Mouse (Mus musculus) intestine, embryonic 15.5 days (tissue): ENCODE measurements around the gene Smap2. TPM values are rescaled to one million over a fixed set of nuclear protein-coding genes. Genes with fewer than 3 reads are reported as not detected.
"Not testable (repeated sequence)": the region's sequence is repeated elsewhere in the genome, so short reads cannot be mapped to it uniquely, and the experiment has no call there.

Experiments
- ATAC-seq: fragments of 200-750 bp; cut with Nextera tagmentation; 2 replicates; pipeline ENCODE4 v1.8.0; 2017; ENCODE audit warnings: moderate TSS enrichment, moderate library complexity
- H3K27ac ChIP-seq: fragments of 300-500 bp; sonication (generic); 2 replicates; pipeline ENCODE4 v1.5.1; 2015; ENCODE audit warnings: mild to moderate bottlenecking, inconsistent platforms
- H3K27me3 ChIP-seq: fragments of 300-500 bp; sonication (generic); replicated peaks from 2 replicates; pipeline ENCODE4 v1.6.1; 2015; ENCODE audit warnings: inconsistent platforms
- H3K36me3 ChIP-seq: fragments of 300-500 bp; sonication (generic); 2 replicates; pipeline ENCODE4 v1.6.1; 2015; ENCODE audit warnings: inconsistent platforms
- H3K4me1 ChIP-seq: fragments of 300-500 bp; sonication (generic); replicated peaks from 2 replicates; pipeline ENCODE4 v1.6.1; 2015; ENCODE audit warnings: inconsistent platforms
- H3K4me2 ChIP-seq: fragments of 300-500 bp; sonication (generic); replicated peaks from 2 replicates; pipeline ENCODE4 v1.6.1; 2015; ENCODE audit warnings: mild to moderate bottlenecking, inconsistent platforms
- H3K4me3 ChIP-seq: fragments of 300-500 bp; sonication (generic); replicated peaks from 2 replicates; pipeline ENCODE4 v1.5.1; 2015; ENCODE audit warnings: inconsistent platforms
- H3K9ac ChIP-seq: fragments of 300-500 bp; sonication (generic); 2 replicates; pipeline ENCODE4 v1.6.1; 2015; ENCODE audit warnings: inconsistent platforms
- H3K9me3 ChIP-seq: fragments of 300-500 bp; sonication (generic); 2 replicates; pipeline ENCODE4 v1.6.1; 2016; ENCODE audit warnings: inconsistent platforms
- WGBS: fragments of 180-500 bp; shearing (Covaris S2); methylation state at CpG from one replicate; pipeline ENCODE4 v1.1.7; 2015; 5-methylcytosine and 5-hydroxymethylcytosine counted together
- polyA plus RNA-seq: library from polyadenylated mRNA; unstranded; fragments of >200 nt; fragmentation: Nextera tagmentation; extraction: Ambion mirVana; gene quantifications from 2 replicates; pipeline ENCODE4 v1.2.1, GENCODE M21; 2015

Gene Smap2
- 15.1 and 16.1 TPM in 2 replicates for polyA plus RNA-seq

- H3K4me1 ChIP-seq, result peaks cover 6% of the 10 kb centered on the region
These were observed at the start of gene Smap2 for GRCm38 (mm10) chr4:121016928-121017657. Smap2 (minus strand) TSS chr4:121017247.

GRCm38 (mm10) chr4:121065336-121065735 lies 48.3 kb upstream of the Smap2 start:
- Histone ChIP-seq H3K4me1 (no peaks in the 10 kb centered on the region), H3K27me3 (no peaks in the 10 kb centered on the region), H3K27ac (no peak overlapping the region), H3K36me3 (0 out of 2 replicates have a peak, but pooled peaks cover 4% of the 10 kb centered on the region), H3K4me3 (no peak overlapping the region), H3K9ac (no peak overlapping the region), H3K9me3 (no peaks in the 10 kb centered on the region), H3K4me2 (no peak overlapping the region)
- ATAC-seq, result no peak
- 70% methylated on average over 2 of the region's 2 CpGs for WGBS

More at GRCm38 (mm10) chr4:121016928-121017657, at the start of gene Smap2:
- peak within 1 kb of the TSS; percentile 89 for H3K4me2 ChIP-seq
- H3K36me3 ChIP-seq, result no peaks in the 10 kb centered on the region
- peak within 1 kb of the TSS; percentile 89 for H3K9ac ChIP-seq
- no peaks in the 10 kb centered on the region for H3K9me3 ChIP-seq
- under 1% methylated on average over 48 of the region's 48 CpGs for WGBS
- H3K27ac ChIP-seq, result peak within 1 kb of the TSS; percentile 74
- no peaks in the 10 kb centered on the region for H3K27me3 ChIP-seq
- ATAC-seq, result peak; percentile 98
- peak within 1 kb of the TSS; percentile 92 for H3K4me3 ChIP-seq

- H3K27ac ChIP-seq, H3K4me2 ChIP-seq, H3K9ac ChIP-seq, H3K4me1 ChIP-seq, H3K4me3 ChIP-seq, H3K36me3 ChIP-seq, ATAC-seq, H3K9me3 ChIP-seq, H3K27me3 ChIP-seq: not testable (repeated sequence)
- 86% methylated on average over 10 of the region's 10 CpGs for WGBS
These were observed 42.2 kb upstream of the Smap2 start for GRCm38 (mm10) chr4:121059218-121059617.

DNA sequence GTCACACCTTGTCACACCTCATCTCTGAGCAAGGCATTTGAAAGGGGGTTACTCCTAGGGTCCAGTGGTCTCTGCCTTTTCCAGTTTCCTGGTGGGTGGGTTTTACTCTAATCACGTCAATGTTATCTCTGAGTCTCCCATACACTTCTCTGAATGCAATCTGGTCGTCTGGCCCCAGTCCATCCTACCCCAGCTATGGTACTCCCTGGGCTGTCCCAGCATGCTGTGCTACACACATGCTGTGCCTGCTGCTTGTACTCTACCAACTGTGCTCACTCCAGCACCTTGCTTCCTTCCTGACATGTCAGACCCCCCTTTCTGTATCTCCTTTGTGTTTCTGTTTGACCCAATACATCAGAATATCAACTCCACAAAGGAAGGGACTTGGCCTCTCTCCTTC lies 40.0 kb upstream of the Smap2 start:
- H3K9me3 ChIP-seq, result no peaks in the 10 kb centered on the region
- H3K27ac ChIP-seq, result no peak overlapping the region
- H3K36me3 ChIP-seq, result no peaks in the 10 kb centered on the region
- ATAC-seq, result no peak
- no peak overlapping the region for H3K4me3 ChIP-seq
- H3K4me1 ChIP-seq, result 0 out of 2 replicates have a peak, but pooled peaks cover 2% of the 10 kb centered on the region
- H3K9ac ChIP-seq, result no peak overlapping the region
- WGBS, result 48% methylated on average over 2 of the region's 2 CpGs
- peaks cover 10% of the 10 kb centered on the region; the same call in 1 of the 2 replicates for H3K27me3 ChIP-seq
- H3K4me2 ChIP-seq, result no peak overlapping the region

DNA sequence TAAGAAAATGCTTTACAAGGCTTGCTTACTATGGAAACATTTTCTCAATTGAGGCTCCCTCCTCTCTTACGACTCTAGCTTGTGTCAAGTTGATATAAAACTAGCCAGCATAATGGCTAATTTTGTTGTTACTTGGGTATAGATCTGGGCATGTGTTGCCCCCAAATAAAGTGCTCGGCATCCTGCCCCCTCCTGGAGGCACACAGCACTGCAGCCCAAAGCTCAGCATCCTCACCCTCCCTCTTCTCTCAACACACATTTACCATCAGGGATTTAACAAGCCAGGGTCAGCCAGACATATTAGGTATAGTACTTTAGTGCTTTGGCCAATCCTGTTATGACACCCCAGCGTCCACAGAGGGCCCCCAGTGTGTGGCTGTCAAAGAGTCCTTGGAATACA lies 39.3 kb upstream of the Smap2 start:
- H3K9me3 ChIP-seq, result no peaks in the 10 kb centered on the region
- 40% methylated on average over 3 of the region's 3 CpGs for WGBS
- H3K9ac ChIP-seq, result no peak overlapping the region
- H3K36me3 ChIP-seq, result no peaks in the 10 kb centered on the region
- no peak overlapping the region for H3K4me2 ChIP-seq
- 0 out of 2 replicates have a peak, but pooled peaks cover 2% of the 10 kb centered on the region for H3K4me1 ChIP-seq
- no peak for ATAC-seq
- H3K27me3 ChIP-seq, result peaks cover 10% of the 10 kb centered on the region; the same call in 1 of the 2 replicates
- no peak overlapping the region for H3K4me3 ChIP-seq
- H3K27ac ChIP-seq, result no peak overlapping the region

DNA sequence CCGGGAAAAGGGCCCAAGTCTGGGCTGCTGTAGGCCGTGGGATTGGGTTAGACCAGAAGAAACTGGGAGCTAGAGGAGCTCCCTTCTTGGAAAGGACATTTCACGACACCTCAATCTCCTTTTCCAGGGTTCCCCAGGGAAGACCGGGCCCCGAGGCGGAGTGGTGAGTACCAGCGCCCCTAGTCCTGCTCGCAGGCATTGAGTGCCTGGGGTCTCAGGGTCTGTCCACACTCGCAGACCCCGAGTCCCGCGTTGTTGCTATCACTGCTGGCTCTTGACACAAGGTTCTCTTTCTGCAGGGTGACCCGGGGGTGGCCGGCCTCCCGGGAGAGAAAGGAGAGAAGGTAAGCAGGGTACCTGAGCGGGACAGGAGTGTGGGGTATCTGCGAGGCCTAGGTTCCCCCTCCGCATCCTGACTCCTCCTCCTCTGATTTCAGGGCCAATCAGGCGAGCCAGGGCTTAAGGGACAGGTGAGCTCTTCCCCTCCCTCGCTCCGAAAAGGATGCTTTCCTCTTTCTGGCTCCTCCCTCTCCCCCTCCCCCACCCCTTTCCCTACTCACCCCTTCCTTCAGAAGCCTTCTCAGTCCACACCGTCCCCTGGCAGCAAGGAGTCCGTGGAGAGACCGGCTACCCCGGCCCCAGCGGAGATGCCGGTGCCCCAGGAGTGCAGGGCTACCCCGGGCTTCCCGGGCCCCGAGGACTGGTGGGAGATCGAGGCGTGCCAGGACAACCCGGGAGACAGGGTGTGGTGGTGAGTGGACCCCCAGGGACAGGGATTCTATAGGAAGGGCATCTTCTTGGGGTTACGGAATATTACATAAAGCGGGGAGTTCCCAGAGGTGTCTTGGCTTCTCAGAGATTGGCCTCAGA lies 35.6 kb upstream of the Smap2 start:
- Histone ChIP-seq H3K4me1 (0 out of 2 replicates have a peak, but pooled peaks cover 2% of the 10 kb centered on the region), H3K4me2 (peak overlapping the region; percentile 24; the same call in 1 of the 2 replicates), H3K9ac (no peak overlapping the region), H3K27ac (no peak overlapping the region), H3K9me3 (no peaks in the 10 kb centered on the region), H3K4me3 (no peak overlapping the region), H3K27me3 (peaks cover 10% of the 10 kb centered on the region; the same call in 1 of the 2 replicates), H3K36me3 (no peaks in the 10 kb centered on the region)
- no peak for ATAC-seq
- 14% methylated on average over 35 of the region's 35 CpGs for WGBS

- Histone ChIP-seq H3K9ac (no peak overlapping the region), H3K36me3 (no peaks in the 10 kb centered on the region), H3K4me2 (no peak overlapping the region), H3K4me1 (0 out of 2 replicates have a peak, but pooled peaks cover 2% of the 10 kb centered on the region), H3K27me3 (peaks cover 10% of the 10 kb centered on the region; the same call in 1 of the 2 replicates), H3K4me3 (no peak overlapping the region), H3K9me3 (no peaks in the 10 kb centered on the region), H3K27ac (no peak overlapping the region)
- WGBS, result 43% methylated on average over 4 of the region's 4 CpGs
- ATAC-seq, result no peak
These were observed 34.8 kb upstream of the Smap2 start for GRCm38 (mm10) chr4:121051863-121052262.

- Histone ChIP-seq H3K9ac (no peak overlapping the region), H3K4me2 (no peak overlapping the region), H3K4me1 (peaks cover 18% of the 10 kb centered on the region), H3K27ac (no peak overlapping the region), H3K36me3 (no peaks in the 10 kb centered on the region), H3K27me3 (peaks cover 16% of the 10 kb centered on the region), H3K9me3 (no peaks in the 10 kb centered on the region), H3K4me3 (no peak overlapping the region)
- no peak for ATAC-seq
- 80% methylated on average over 3 of the region's 3 CpGs for WGBS
These were observed 25.9 kb upstream of the Smap2 start for GRCm38 (mm10) chr4:121042946-121043345.

- no peaks in the 10 kb centered on the region for H3K9me3 ChIP-seq
- no peak overlapping the region for H3K4me3 ChIP-seq
- H3K27me3 ChIP-seq, result peaks cover 16% of the 10 kb centered on the region
- H3K27ac ChIP-seq, result no peak overlapping the region
- H3K4me1 ChIP-seq, result peaks cover 18% of the 10 kb centered on the region
- H3K9ac ChIP-seq, result no peak overlapping the region
- no peak for ATAC-seq
- no peak overlapping the region for H3K4me2 ChIP-seq
- WGBS, result 79% methylated on average over 5 of the region's 5 CpGs
- H3K36me3 ChIP-seq, result no peaks in the 10 kb centered on the region
These were observed 25.4 kb upstream of the Smap2 start for GRCm38 (mm10) chr4:121042472-121042871.

- 8% methylated on average over 18 of the region's 18 CpGs for WGBS
- Histone ChIP-seq H3K9me3 (no peaks in the 10 kb centered on the region), H3K27me3 (peaks cover 16% of the 10 kb centered on the region), H3K27ac (peak overlapping the region; percentile 70), H3K4me2 (peak overlapping the region; percentile 90), H3K4me1 (peaks cover 18% of the 10 kb centered on the region), H3K36me3 (no peaks in the 10 kb centered on the region), H3K4me3 (no peak overlapping the region), H3K9ac (no peak overlapping the region)
- peak; percentile 81 for ATAC-seq
These were observed 24.0 kb upstream of the Smap2 start for GRCm38 (mm10) chr4:121040897-121041671.

GRCm38 (mm10) chr4:121040323-121040722 lies 23.3 kb upstream of the Smap2 start:
- Histone ChIP-seq H3K4me1 (peaks cover 18% of the 10 kb centered on the region), H3K27ac (peak overlapping the region; percentile 70; the same call in 1 of the 2 replicates), H3K36me3 (no peaks in the 10 kb centered on the region), H3K4me3 (peak overlapping the region; percentile 40; the same call in 1 of the 2 replicates), H3K27me3 (peaks cover 16% of the 10 kb centered on the region), H3K4me2 (peak overlapping the region; percentile 90), H3K9me3 (no peaks in the 10 kb centered on the region), H3K9ac (peak overlapping the region; percentile 54; the same call in 1 of the 2 replicates)
- ATAC-seq, result peak; percentile 8; the same call in 1 of the 2 replicates
- 59% methylated on average over 14 of the region's 14 CpGs for WGBS
